Mouse (Mus musculus) thymus, postnatal 4 days (tissue): ENCODE results near the gene Pif1.

Experiments
- DNase-seq: peaks from one replicate; pipeline ENCODE4 v3.0.0; 2021

Pif1 gene

DNA sequence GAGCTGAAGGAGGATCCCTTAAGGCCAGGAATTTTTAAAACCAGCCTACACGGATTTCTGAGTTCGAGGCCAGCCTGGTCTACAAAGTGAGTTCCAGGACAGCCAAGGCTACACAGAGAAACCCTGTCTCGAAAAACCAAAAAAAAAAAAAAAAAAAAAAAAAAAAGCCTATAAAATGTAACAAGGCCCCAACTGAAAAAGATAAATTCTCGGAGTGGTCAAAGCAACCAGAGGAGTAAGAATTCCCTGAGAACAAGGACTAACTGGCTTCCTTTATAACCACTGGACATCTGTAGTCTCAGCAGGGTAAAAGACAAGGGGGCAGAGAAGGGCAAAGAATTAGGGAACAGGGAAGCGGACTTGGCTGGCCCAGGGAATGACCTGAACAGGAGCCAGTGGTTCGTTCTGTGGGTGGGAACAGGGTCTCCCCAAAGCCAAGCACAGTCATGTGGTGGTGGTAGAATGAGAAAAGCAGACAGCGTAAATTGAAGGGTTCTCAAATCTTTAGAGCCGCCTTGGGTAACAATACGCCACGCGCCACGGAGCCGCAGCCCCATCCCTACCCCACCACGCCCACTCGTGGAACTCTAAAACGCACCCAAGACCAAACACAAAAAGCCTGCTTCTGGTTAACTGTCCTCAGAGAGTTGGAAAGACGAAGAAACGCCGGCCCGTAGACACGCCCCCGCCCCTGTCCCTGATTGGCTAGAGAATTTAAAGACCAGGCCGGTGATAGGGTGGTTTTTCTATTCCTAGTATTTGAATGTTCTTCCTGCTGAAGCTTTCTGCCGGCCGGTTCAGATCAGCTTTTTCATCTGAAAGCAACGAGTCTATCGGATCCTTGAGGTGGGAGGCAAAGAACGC, at the start of gene Pif1:
TSS of gene Pif1 (plus strand) at position 755 of the 864 bp plus-strand sequence.
- peak; percentile 88 for DNase-seq

DNA sequence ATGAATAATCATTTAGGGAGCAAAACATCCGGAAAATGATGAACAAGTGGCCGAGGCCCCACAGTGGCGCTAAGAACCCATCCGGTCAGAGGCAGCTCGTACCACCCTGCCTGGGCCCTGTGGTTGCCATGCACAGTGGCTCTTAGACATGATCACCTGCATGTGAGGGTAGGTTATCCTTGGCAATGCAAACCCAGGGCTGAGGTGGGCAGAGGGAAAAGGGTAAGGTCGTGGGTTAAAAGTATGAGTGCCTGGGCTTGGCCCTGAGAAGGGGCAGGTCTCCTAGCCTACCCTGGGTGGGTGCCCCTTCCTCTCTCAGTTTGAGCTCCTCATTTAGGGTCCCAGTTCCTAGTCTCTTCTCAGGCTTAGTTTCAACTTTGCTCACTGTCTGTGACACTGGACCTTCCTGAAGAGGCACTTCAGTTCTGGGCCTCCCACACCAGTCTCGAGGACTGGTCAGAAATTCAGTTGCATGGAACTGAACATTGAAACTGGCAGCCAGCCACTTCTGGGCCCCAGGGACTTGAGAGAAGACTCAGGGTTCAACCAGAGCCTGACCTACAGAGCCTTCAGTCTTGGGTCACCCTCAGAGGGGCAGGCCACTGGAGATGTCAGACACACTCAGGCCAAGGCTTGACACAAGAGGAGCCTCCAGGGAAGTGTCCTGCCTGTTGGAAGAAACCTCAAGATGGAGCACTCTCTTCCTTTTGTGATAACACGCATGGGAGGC, 48.9 kb upstream of the Pif1 start:
- DNase-seq: no peak

DNA sequence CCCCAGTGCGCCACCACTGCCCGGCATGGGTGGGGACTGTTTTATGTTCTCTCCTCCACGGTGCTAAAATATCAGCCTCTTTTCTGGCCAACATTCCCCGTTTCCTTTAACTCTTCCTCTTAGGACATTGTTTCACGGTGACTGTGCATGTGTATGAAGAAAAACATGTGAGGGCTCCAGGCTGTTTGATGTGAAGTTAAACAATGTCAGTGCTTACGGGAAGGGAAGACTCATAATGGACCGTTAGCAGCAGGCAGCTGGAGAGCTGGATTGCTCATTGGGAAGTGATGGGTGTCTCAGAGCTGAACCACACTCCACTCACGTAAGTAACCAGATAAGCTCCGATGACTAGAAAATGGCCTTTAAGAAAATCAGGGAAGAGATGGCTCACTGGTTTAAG, 47.3 kb upstream of the Pif1 start:
- no peak for DNase-seq

DNA sequence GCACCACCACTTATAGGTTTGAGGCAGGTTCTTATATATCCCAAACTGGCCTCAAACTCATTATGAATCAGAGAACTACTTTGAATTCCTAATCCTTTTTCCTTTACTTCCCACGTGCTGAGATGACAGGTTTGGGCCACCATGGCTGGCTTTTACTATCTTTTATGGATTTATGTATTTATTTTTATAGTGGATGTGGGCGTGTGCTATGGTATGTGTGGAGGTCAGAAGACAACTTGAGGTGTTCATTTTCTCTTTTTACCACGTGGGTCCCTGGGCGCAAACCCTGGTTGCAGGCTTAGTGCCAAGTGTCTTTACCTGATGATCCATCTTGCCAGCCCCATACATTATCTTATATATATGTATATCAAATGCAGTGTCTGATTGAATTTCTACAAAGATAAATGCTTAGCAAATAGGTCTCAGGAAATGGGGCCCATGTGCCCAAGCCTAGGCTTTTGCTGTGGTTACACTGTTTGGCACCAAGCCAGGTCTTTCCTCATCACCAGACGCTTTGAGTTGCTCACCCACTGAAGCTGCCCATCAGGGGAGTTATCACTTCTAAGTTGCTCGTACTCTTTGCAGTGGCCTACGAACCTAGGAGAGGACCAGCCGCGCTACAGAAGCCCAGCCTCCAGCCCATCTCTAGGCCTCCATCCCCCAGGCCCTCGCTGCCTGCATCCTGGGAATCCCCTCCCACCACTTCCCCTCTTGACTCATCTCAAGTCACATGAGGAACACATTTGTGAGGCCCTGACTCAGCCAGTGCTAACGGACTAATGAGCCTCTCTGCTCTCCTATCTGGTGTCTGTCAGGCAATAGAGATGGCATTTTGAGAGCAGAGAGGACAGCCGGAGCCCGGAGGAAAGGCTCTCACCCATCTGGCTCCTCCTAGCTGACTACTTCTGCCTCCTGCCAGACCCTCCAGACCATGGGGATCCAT, 45.6 kb upstream of the Pif1 start:
- DNase-seq: peak; percentile 69

DNA sequence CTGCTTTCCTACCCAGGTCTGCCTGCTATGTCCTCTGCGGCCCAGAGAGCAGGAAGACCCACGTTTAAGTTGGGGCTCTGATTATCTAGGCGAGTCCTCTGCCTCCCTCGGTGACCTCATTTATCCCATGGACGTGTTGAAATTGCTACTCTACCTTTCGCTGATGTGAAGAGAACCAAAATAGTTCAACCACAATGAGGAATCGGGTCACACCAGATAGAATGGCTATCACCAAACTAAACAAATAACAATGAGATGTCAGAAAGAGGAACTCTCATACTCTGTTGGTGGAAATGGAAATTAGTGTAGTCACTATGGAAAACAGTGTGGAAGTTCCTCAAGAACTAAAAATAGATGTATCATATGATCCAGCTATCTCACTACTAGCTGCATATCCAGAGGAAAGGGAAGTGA, 44.8 kb upstream of the Pif1 start:
- no peak for DNase-seq

DNA sequence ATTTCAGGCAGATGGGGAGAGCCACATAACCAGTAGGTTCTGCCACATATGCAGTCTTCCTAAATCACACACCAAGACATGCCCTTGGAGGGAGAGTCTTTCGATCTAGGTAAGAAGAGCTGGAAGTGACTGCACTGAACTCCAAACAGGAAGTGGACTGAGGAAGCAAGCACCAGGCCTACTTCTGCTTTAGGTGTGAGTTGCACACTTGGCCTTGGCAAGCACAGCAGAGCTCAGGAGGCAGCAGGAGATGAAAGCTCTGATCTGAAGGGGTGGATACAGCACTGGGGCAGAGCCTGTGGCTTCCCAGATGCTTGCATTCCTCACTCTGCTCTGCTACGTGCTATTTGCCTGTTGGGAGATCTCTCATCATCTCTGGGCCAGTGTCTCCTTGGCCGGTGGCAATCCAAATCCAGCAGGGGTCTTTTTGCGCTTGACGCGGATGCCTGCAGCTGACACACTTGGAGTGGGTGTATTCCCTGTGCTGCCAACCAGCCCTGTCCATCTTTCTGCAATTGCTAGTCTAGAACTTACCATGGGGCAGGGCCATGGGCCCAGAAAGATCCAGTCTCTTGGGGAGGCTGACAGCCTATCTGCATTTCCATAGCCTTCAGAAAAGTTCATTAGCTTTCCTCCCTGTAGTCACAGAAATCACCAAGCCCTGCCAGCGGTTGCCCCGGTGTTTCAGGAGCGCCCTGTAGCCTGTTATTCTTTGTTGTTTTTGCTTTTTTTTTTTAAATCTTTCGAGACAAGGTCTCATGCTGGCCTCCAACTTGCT, 41.1 kb upstream of the Pif1 start:
- no peak for DNase-seq

- DNase-seq: no peak
Observed at GRCm38 (mm10) chr9:65546413-65546695, 40.6 kb upstream of the Pif1 start.

- no peak for DNase-seq
Observed at GRCm38 (mm10) chr9:65547111-65547510, 39.8 kb upstream of the Pif1 start.

DNA sequence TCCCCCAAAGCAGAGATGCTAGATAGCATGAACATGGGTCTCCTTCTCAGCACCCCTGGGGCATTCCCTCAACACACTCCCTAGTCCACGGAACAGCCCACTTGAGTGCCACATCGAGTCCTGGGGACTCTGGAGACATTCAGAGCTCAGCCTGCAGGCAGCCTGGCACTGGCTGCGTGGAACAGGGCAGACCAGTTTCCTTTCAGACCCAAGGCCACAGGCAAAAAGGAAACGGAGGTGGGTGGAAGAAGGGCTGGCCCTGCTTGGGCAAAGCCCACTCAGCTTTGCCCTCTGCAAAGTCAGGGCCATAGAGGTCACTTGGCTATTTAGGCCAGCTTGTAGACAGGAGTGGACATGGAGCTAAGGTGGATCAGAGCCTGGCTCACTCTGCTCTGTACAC, 39.1 kb upstream of the Pif1 start:
- no peak for DNase-seq

DNA sequence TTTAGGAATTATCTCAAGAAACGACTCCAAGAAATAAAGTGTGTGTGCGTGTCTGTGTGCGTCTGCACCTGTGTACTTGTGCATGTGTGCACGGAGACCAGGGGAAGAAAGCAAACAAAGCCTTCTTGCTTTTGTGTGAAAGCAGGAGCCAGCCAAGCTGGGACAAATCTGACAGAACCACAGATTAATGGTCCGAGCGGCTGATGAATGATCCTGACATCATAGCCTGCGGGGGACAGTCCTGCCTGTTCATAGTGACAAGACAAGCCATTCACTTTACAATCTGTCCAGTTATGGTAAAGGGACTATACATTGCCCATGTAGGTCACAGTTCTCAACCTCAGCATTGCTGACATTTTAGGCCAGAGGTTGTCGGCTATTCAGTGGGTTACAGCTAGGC, 38.6 kb upstream of the Pif1 start:
- no peak for DNase-seq

DNA sequence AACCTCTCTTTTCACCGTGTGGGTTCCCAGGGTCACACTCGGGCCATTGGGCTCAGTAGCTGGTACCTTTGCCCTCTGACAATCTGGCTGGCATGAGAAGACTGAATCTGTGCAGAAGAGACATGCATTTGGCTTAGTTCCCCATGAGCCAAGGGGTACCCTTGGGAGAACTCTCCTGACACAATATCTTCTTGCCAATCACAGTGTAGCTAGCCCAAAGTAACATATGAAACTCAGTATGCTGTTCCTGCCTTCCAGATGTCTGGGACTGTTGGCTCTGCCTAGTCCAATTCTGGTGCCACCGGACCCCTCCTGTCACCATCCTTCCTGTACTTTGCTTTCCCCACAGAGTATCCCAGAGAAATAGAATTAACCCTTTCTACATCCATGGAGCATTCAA, 37.8 kb upstream of the Pif1 start:
- no peak for DNase-seq

- no peak for DNase-seq
Observed at GRCm38 (mm10) chr9:65549643-65550042, 37.3 kb upstream of the Pif1 start.

- DNase-seq: no peak
Observed at GRCm38 (mm10) chr9:65550079-65550831, 36.7 kb upstream of the Pif1 start.

GRCm38 (mm10) chr9:65551035-65551434, 35.9 kb upstream of the Pif1 start:
- DNase-seq: peak; percentile 86

GRCm38 (mm10) chr9:65552141-65552540, 34.8 kb upstream of the Pif1 start:
- DNase-seq: peak; percentile 57

GRCm38 (mm10) chr9:65552711-65553110, 34.2 kb upstream of the Pif1 start:
- DNase-seq: no peak

DNA sequence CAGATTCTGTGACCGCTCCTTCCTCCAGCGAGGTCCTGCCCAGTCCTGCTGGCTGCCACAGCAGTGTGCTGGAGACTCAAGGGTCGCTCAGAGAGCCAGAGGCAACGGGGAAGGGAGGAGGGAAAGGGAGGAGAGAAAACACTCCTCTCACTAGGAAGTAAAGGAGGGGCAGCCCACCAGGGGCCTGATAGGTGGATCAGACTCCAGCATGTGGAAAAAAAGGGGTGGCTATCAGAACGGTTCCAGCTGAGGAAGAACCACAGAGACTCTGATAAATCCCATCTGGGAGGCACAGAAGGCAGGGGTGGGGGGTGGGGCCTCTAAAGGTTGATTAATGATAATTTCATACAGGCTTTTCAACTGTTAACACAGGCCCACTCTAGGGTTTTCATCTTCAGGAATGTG, 32.0 kb upstream of the Pif1 start:
- DNase-seq: no peak

DNA sequence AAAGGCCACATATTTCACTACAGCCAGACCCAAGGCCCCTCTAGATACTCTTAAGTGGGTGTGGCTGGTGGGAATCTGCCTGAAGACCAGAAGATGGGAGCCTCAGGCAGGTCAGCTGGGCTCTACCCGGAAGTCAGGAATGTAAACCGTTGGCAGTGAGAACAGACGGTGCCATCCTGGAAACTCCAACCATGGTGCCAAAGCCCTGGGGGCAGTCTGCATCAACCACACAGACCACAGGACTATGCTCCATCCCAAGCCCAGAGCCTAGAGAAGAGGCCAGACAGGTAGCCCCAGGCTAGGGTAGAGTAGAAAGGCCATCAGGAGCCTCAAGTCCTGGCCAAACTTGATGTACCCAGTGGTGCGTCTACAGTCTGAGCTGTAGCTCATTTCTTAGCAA, 31.3 kb upstream of the Pif1 start:
- no peak for DNase-seq

DNA sequence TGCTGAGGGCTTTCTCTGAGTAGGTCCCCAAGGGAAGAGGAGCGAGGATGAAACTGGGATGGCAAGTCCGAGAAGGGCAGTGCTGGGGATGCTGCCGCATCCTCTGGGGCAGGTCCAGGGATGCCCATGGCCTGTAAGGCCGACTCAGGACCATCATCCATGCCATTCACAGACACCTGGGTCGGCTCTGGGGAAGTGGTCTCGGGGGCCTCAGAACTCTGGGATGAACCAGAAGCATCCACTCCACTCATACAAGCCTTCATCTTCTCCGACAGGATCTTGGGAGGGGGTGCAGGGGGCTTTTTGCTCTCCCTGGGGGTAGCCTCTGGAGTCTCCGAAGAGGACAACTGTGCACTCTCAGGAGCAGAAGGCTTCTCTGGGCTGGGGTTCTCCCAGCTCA, 30.6 kb upstream of the Pif1 start:
- no peak for DNase-seq

DNA sequence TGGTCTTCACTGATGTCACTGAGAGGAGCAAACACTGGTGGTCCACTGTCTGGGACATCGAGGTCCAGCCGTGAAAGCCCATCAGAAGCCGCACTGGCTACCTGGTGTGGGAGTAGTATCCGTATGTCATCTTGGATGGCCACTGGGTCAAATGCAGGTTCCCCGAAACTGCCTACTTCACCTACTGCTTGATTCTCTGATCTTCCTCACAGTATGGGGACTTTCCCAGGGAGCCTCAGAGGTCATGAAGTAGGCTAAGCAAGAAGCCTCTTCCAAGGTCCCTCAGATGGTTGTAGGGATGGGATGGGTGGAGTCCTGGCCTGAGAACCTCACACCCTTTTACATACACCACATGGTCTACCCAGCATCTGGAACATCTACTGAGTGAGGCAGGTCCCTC, 30.0 kb upstream of the Pif1 start:
- DNase-seq: no peak

- no peak for DNase-seq
Observed at GRCm38 (mm10) chr9:65558806-65559205, 28.2 kb upstream of the Pif1 start.

DNA sequence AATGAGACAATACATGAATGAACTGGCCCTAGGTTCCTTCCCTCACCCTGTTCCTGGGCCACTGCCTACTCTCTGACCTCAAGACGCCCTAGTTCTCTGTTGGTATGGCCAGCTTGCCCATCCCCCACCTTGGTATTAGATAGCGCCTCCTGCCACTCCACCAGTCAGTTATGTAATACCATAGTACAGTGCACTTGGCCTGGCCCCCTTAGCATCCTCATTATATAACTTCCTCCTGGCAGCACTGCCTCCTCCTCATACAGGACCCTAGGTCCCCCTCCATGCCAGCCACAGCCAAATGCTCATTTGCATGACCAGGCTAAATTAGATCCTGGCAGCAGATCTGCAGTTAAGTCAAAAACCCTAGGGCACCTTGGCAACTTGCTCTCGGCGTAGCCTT, 25.9 kb upstream of the Pif1 start:
- no peak for DNase-seq
